ENCODE assay signal across 8 mouse cellular contexts in the genomic region with DNA sequence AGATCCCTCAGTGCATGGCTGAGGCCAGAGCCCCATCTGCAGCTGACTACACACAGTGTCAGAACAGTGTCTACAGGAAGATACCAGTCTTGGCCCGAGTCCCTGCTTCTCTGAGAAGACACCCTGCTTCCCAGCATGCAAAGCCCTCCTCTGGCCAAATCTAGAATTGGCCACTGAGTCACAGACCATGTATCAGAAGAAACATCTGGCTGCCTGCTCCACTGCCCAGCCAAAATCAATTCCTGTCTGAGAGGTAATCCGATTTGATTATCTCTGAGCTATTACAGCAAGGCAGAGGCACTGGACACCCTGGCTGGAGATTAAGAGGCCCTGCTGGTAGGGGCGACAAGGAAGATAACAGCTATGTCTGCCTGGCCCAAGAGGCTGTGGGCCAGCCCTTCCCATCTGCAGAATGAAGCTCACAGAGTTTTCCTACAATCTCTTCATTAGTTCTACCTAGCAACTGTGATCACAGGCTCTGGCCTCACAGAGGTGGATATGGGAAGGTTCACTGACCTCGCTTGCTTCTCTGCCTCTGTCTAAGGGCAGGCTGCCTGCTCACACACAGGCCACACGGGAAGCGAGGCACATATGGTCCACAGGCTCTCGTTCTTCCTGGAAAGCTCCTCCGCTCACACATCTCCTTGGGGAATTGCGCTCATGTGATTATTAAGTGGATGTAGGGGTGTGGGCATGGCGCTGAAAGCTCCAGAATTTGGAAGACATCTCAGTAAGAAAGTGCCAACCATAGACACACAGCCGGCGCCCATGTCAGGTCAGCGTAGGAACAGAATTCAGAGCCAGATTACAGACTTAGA.
DNase-seq lines count a peak whose midpoint lies in the region; ATAC-seq lines count a peak whose summit lies in the region.

No protein-coding gene starts in this region.

- WGBS in midbrain, embryonic 12.5 days, result 60% methylated on average over 13 of the region's 13 CpGs

- peak overlapping the region; percentile 72 for H3K27ac ChIP-seq in midbrain, embryonic 12.5 days (replicated peaks)

- H3K4me1 ChIP-seq in midbrain, embryonic 12.5 days, result peaks cover 38% of the 10 kb centered on the region

- no peaks in the 10 kb centered on the region for H3K36me3 ChIP-seq in midbrain, embryonic 12.5 days

- no peak overlapping the region for H3K9ac ChIP-seq in midbrain, embryonic 12.5 days (replicated peaks)

- H3K4me2 ChIP-seq in midbrain, embryonic 12.5 days (replicated peaks), result no peak overlapping the region

- H3K27me3 ChIP-seq in midbrain, embryonic 12.5 days, result no peaks in the 10 kb centered on the region

- 0 out of 2 replicates have a peak, but pooled peaks have one; percentile 16 for ATAC-seq in midbrain, embryonic 12.5 days (ENCODE audit: low FRiP score, low read depth)

- no peak overlapping the region for H3K4me3 ChIP-seq in midbrain, embryonic 12.5 days

- intact Hi-C loops in heart, postnatal 14 days (cut with DNase I), result no loop called here

- DNase-seq in cerebellum, postnatal 14 days, result peak; percentile 45 to 53
- DNase-seq in cerebellum, adult 11-12 months, result no peak
- DNase-seq in NIH3T3 (ENCODE audit: low read depth), result peak; percentile 79
- peak; percentile 15 to 33 for DNase-seq in heart, postnatal 14 days
- no peak for DNase-seq in layer of hippocampus, postnatal 14 days (ENCODE audit: low spot score in 2 of 2)
- DNase-seq in layer of hippocampus, adult 8-10 months (ENCODE audit: low spot score in 2 of 2), result no peak
- DNase-seq in cerebellum, postnatal 36 days, result no peak

- no peaks in the 10 kb centered on the region for H3K9me3 ChIP-seq in midbrain, embryonic 12.5 days

Comparison
In these comparisons a context has a peak if more than half of its experiments do, and no peak if none do; other contexts are left out.
1. DNase-seq: peak in cerebellum, postnatal 14 days (2 of 2), NIH3T3 (single experiment) and heart, postnatal 14 days (2 of 2); none in cerebellum, adult 11-12 months (single experiment), layer of hippocampus, postnatal 14 days (0 of 2), layer of hippocampus, adult 8-10 months (0 of 2) and cerebellum, postnatal 36 days (0 of 2).